Mouse (Mus musculus) limb, embryonic 15.5 days (tissue): ENCODE measurements around the gene Sbp. TPM values are rescaled to one million over a fixed set of nuclear protein-coding genes. Genes with fewer than 3 reads are reported as not detected.
A peak's percentile ranks its signal among the peaks of the same experiment; 100 is the strongest.

ENCODE experiments used
- ATAC-seq: fragments of 200-750 bp; cut with Nextera tagmentation; 2 replicates; pipeline ENCODE4 v1.8.0; 2017; ENCODE audit warnings: low read depth, moderate TSS enrichment; ENCODE audit not compliant: insufficient number of reproducible peaks, low FRiP score, low TSS enrichment
- H3K27ac ChIP-seq: fragments of 300-500 bp; sonication (generic); 2 replicates; pipeline ENCODE4 v1.5.1; 2015; ENCODE audit warnings: moderate library complexity, mild to moderate bottlenecking, inconsistent platforms
- H3K27me3 ChIP-seq: fragments of 300-500 bp; sonication (generic); 2 replicates; pipeline ENCODE4 v1.6.1; 2015; ENCODE audit warnings: inconsistent platforms
- H3K36me3 ChIP-seq: fragments of 300-500 bp; sonication (generic); 2 replicates; pipeline ENCODE4 v1.6.1; 2015; ENCODE audit warnings: inconsistent platforms
- H3K4me1 ChIP-seq: fragments of 300-500 bp; sonication (generic); 2 replicates; pipeline ENCODE4 v1.6.1; 2015; ENCODE audit warnings: inconsistent platforms
- H3K4me2 ChIP-seq: fragments of 300-500 bp; sonication (generic); 2 replicates; pipeline ENCODE4 v1.6.1; 2015; ENCODE audit warnings: mild to moderate bottlenecking, inconsistent platforms
- H3K4me3 ChIP-seq: fragments of 300-500 bp; sonication (generic); 2 replicates; pipeline ENCODE4 v1.5.1; 2015; ENCODE audit warnings: mild to moderate bottlenecking, inconsistent platforms
- H3K9ac ChIP-seq: fragments of 300-500 bp; sonication (generic); 2 replicates; pipeline ENCODE4 v1.6.1; 2015; ENCODE audit warnings: inconsistent platforms
- H3K9me3 ChIP-seq: fragments of 300-500 bp; sonication (generic); 2 replicates; pipeline ENCODE4 v1.6.1; 2016; ENCODE audit warnings: inconsistent platforms
- WGBS: fragments of 180-500 bp; shearing (Covaris S2); methylation state at CpG from one replicate; pipeline ENCODE4 v1.1.7; 2015; 5-methylcytosine and 5-hydroxymethylcytosine counted together
- polyA plus RNA-seq: library from polyadenylated mRNA; unstranded; fragments of >200 nt; fragmentation: Nextera tagmentation; extraction: Ambion mirVana; gene quantifications from 2 replicates; pipeline ENCODE4 v1.2.1, GENCODE M21; 2015

Sbp gene
- polyA plus RNA-seq, 1 experiment from 2014 or later, result not detected

- ATAC-seq, result no peak
- Histone ChIP-seq H3K9me3 (no peaks in the 10 kb centered on the region), H3K4me3 (no peak overlapping the region), H3K9ac (no peak overlapping the region), H3K4me2 (no peak overlapping the region), H3K27me3 (no peaks in the 10 kb centered on the region), H3K27ac (no peak overlapping the region), H3K4me1 (no peaks in the 10 kb centered on the region), H3K36me3 (no peaks in the 10 kb centered on the region)
- WGBS, result 75% methylated on average over 10 of the region's 10 CpGs
Observed at GRCm38 (mm10) chr17:23966658-23967401, 25.4 kb downstream of the Sbp start.

- no peak overlapping the region for H3K27ac ChIP-seq
- no peak overlapping the region for H3K9ac ChIP-seq
- H3K4me1 ChIP-seq, result no peaks in the 10 kb centered on the region
- no peaks in the 10 kb centered on the region for H3K27me3 ChIP-seq
- H3K9me3 ChIP-seq, result no peaks in the 10 kb centered on the region
- no peaks in the 10 kb centered on the region for H3K36me3 ChIP-seq
- H3K4me3 ChIP-seq, result no peak overlapping the region
- H3K4me2 ChIP-seq, result no peak overlapping the region
- ATAC-seq, result no peak
- 58% methylated on average over 2 of the region's 2 CpGs for WGBS
Observed at GRCm38 (mm10) chr17:23968780-23969179, 27.3 kb downstream of the Sbp start.

- Histone ChIP-seq H3K27ac (no peak overlapping the region), H3K4me2 (no peak overlapping the region), H3K9ac (no peak overlapping the region), H3K4me3 (no peak overlapping the region), H3K4me1 (no peaks in the 10 kb centered on the region), H3K36me3 (no peaks in the 10 kb centered on the region), H3K27me3 (no peaks in the 10 kb centered on the region), H3K9me3 (no peaks in the 10 kb centered on the region)
- WGBS, result 7% methylated on average over 1 of the region's 1 CpGs
- ATAC-seq, result no peak
Observed at GRCm38 (mm10) chr17:23969231-23969630, 27.8 kb downstream of the Sbp start.

- WGBS, result 81% methylated on average over 9 of the region's 9 CpGs
- no peak for ATAC-seq
- Histone ChIP-seq H3K4me2 (no peak overlapping the region), H3K9me3 (no peaks in the 10 kb centered on the region), H3K4me3 (no peak overlapping the region), H3K36me3 (no peaks in the 10 kb centered on the region), H3K4me1 (no peaks in the 10 kb centered on the region), H3K27me3 (no peaks in the 10 kb centered on the region), H3K27ac (no peak overlapping the region), H3K9ac (no peak overlapping the region)
Observed at GRCm38 (mm10) chr17:23971315-23971714, 29.8 kb downstream of the Sbp start.

GRCm38 (mm10) chr17:23976665-23977064 is 35.2 kb downstream of the Sbp start:
- 81% methylated on average over 4 of the region's 4 CpGs for WGBS
- no peak overlapping the region for H3K4me2 ChIP-seq
- no peak overlapping the region for H3K27ac ChIP-seq
- H3K36me3 ChIP-seq, result no peaks in the 10 kb centered on the region
- H3K9me3 ChIP-seq, result no peaks in the 10 kb centered on the region
- H3K4me3 ChIP-seq, result no peak overlapping the region
- no peaks in the 10 kb centered on the region for H3K4me1 ChIP-seq
- no peak for ATAC-seq
- no peak overlapping the region for H3K9ac ChIP-seq
- no peaks in the 10 kb centered on the region for H3K27me3 ChIP-seq

GRCm38 (mm10) chr17:23979471-23979870 is 38.0 kb downstream of the Sbp start:
- Histone ChIP-seq H3K4me3 (no peak overlapping the region), H3K36me3 (no peaks in the 10 kb centered on the region), H3K9ac (no peak overlapping the region), H3K4me2 (no peak overlapping the region), H3K9me3 (no peaks in the 10 kb centered on the region), H3K27me3 (no peaks in the 10 kb centered on the region), H3K4me1 (no peaks in the 10 kb centered on the region), H3K27ac (no peak overlapping the region)
- no peak for ATAC-seq
- 52% methylated on average over 3 of the region's 3 CpGs for WGBS

GRCm38 (mm10) chr17:23980297-23980909 is 38.9 kb downstream of the Sbp start, which contains the start of gene Prss30:
Prss30 (minus strand) TSS chr17:23980566.
- H3K36me3 ChIP-seq, result no peaks in the 10 kb centered on the region
- no peak within 1 kb of the TSS for H3K4me3 ChIP-seq
- H3K9me3 ChIP-seq, result no peaks in the 10 kb centered on the region
- ATAC-seq, result no peak
- no peak within 1 kb of the TSS for H3K9ac ChIP-seq
- no peak within 1 kb of the TSS for H3K4me2 ChIP-seq
- no peaks in the 10 kb centered on the region for H3K4me1 ChIP-seq
- WGBS, result 76% methylated on average over 10 of the region's 10 CpGs
- no peak within 1 kb of the TSS for H3K27ac ChIP-seq
- no peaks in the 10 kb centered on the region for H3K27me3 ChIP-seq

GRCm38 (mm10) chr17:23982912-23983311 is 41.4 kb downstream of the Sbp start:
- no peaks in the 10 kb centered on the region for H3K36me3 ChIP-seq
- no peak overlapping the region for H3K4me3 ChIP-seq
- no peak overlapping the region for H3K9ac ChIP-seq
- no peak overlapping the region for H3K27ac ChIP-seq
- ATAC-seq, result no peak
- no peak overlapping the region for H3K4me2 ChIP-seq
- no peaks in the 10 kb centered on the region for H3K9me3 ChIP-seq
- WGBS, result 50% methylated on average over 4 of the region's 4 CpGs
- H3K4me1 ChIP-seq, result no peaks in the 10 kb centered on the region
- H3K27me3 ChIP-seq, result no peaks in the 10 kb centered on the region

- Histone ChIP-seq H3K27me3 (no peaks in the 10 kb centered on the region), H3K9ac (no peak overlapping the region), H3K9me3 (no peaks in the 10 kb centered on the region), H3K36me3 (no peaks in the 10 kb centered on the region), H3K4me1 (no peaks in the 10 kb centered on the region), H3K27ac (no peak overlapping the region), H3K4me2 (no peak overlapping the region), H3K4me3 (no peak overlapping the region)
- no peak for ATAC-seq
- 89% methylated on average over 1 of the region's 1 CpGs for WGBS
Observed at GRCm38 (mm10) chr17:23984989-23985388, 43.5 kb downstream of the Sbp start.

- Histone ChIP-seq H3K36me3 (no peaks in the 10 kb centered on the region), H3K27ac (no peak overlapping the region), H3K27me3 (no peaks in the 10 kb centered on the region), H3K9me3 (no peaks in the 10 kb centered on the region), H3K4me1 (peaks cover 8% of the 10 kb centered on the region), H3K9ac (no peak overlapping the region), H3K4me2 (no peak overlapping the region), H3K4me3 (no peak overlapping the region)
- 30% methylated on average over 2 of the region's 2 CpGs for WGBS
- no peak for ATAC-seq
Observed at GRCm38 (mm10) chr17:23989802-23990201, 48.3 kb downstream of the Sbp start.

GRCm38 (mm10) chr17:23992789-23993553 is 51.5 kb downstream of the Sbp start:
- Histone ChIP-seq H3K9ac (no peak overlapping the region), H3K4me2 (peak overlapping the region; percentile 47), H3K9me3 (no peaks in the 10 kb centered on the region), H3K27ac (no peak overlapping the region; the same call in 1 of the 2 replicates), H3K4me3 (peak overlapping the region; percentile 27), H3K36me3 (no peaks in the 10 kb centered on the region), H3K27me3 (no peaks in the 10 kb centered on the region), H3K4me1 (peaks cover 9% of the 10 kb centered on the region)
- WGBS, result 56% methylated on average over 9 of the region's 9 CpGs
- no peak for ATAC-seq
